Comparison of ENCODE assay signal across 8 mouse cellular contexts in genomic region chr7:29319337-29320307, GRCm38 (mm10). TPM values are rescaled to one million over a fixed set of nuclear protein-coding genes. Genes with fewer than 3 reads are reported as not detected.
A peak's percentile ranks its signal among the peaks of the same experiment; 100 is the strongest.
DNase-seq lines count a peak whose midpoint lies in the region; ATAC-seq lines count a peak whose summit lies in the region.

No protein-coding gene starts in this region.

- peaks cover 63% of the 10 kb centered on the region for H3K4me1 ChIP-seq in lung, embryonic 15.5 days
- H3K4me1 ChIP-seq in embryonic facial prominence, embryonic 14.5 days (ENCODE audit: control insufficient read depth, insufficient read depth, low read length): peaks cover 44% of the 10 kb centered on the region
- peaks cover 65% of the 10 kb centered on the region for H3K4me1 ChIP-seq in limb, embryonic 15.5 days

- peak overlapping the region; percentile 47 for H3K4me2 ChIP-seq in lung, embryonic 15.5 days
- peak overlapping the region; percentile 53 for H3K4me2 ChIP-seq in embryonic facial prominence, embryonic 14.5 days (ENCODE audit: low read depth, low read length)
- peak overlapping the region; percentile 48 for H3K4me2 ChIP-seq in limb, embryonic 15.5 days

- peak overlapping the region; percentile 13; the same call in 1 of the 2 replicates for H3K9ac ChIP-seq in lung, embryonic 15.5 days
- H3K9ac ChIP-seq in embryonic facial prominence, embryonic 14.5 days (ENCODE audit: low read depth, low read length): peak overlapping the region; percentile 51; the same call in 1 of the 2 replicates
- no peak overlapping the region for H3K9ac ChIP-seq in limb, embryonic 15.5 days

- H3K36me3 ChIP-seq in lung, embryonic 15.5 days: peaks cover 9% of the 10 kb centered on the region
- H3K36me3 ChIP-seq in embryonic facial prominence, embryonic 14.5 days (ENCODE audit: control insufficient read depth, insufficient read depth, low read length): peaks cover 27% of the 10 kb centered on the region
- H3K36me3 ChIP-seq in limb, embryonic 15.5 days: peaks cover 18% of the 10 kb centered on the region

- no peaks in the 10 kb centered on the region for H3K9me3 ChIP-seq in lung, embryonic 15.5 days
- H3K9me3 ChIP-seq in embryonic facial prominence, embryonic 14.5 days (ENCODE audit: control insufficient read depth, low read length): no peaks in the 10 kb centered on the region
- no peaks in the 10 kb centered on the region for H3K9me3 ChIP-seq in limb, embryonic 15.5 days

- H3K4me3 ChIP-seq in lung, embryonic 15.5 days: peak overlapping the region; percentile 30
- H3K4me3 ChIP-seq in embryonic facial prominence, embryonic 14.5 days (ENCODE audit: low read depth, low read length): peak overlapping the region; percentile 19
- H3K4me3 ChIP-seq in limb, embryonic 15.5 days: peak overlapping the region; percentile 33

- ATAC-seq in lung, embryonic 15.5 days (ENCODE audit: borderline replicate concordance, extremely low read depth, low FRiP score, low TSS enrichment): no peak
- ATAC-seq in embryonic facial prominence, embryonic 14.5 days (ENCODE audit: low read depth): no peak; the same call in 1 of the 2 replicates
- ATAC-seq in limb, embryonic 15.5 days (ENCODE audit: insufficient number of reproducible peaks, low FRiP score, low TSS enrichment, low read depth): no peak
- ATAC-seq in granulocyte monocyte progenitor cell, adult 5-6 weeks (replicated peaks; ENCODE audit: poor library complexity, severe bottlenecking): no peak

- no peak for DNase-seq in lung, postnatal 10 days
- peak; percentile 76 for DNase-seq in embryonic facial prominence, embryonic 14.5 days (ENCODE audit: low spot score)
- peak; percentile 71 for DNase-seq in testis, postnatal 10 days (ENCODE audit: low spot score)
- no peak for DNase-seq in layer of hippocampus, adult 9-10 months (ENCODE audit: low spot score)
- no peak for DNase-seq in lung, postnatal 4 days

- 14% methylated on average over 19 of the region's 19 CpGs for WGBS in lung, embryonic 15.5 days
- 10% methylated on average over 19 of the region's 19 CpGs for WGBS in embryonic facial prominence, embryonic 14.5 days
- 11% methylated on average over 19 of the region's 19 CpGs for WGBS in limb, embryonic 15.5 days

- peak overlapping the region; percentile 94 for H3K27ac ChIP-seq in lung, embryonic 15.5 days
- H3K27ac ChIP-seq in embryonic facial prominence, embryonic 14.5 days (replicated peaks; ENCODE audit: low read depth, low read length): peak overlapping the region; percentile 87
- peak overlapping the region; percentile 93 for H3K27ac ChIP-seq in limb, embryonic 15.5 days

- H3K27me3 ChIP-seq in lung, embryonic 15.5 days: no peaks in the 10 kb centered on the region
- H3K27me3 ChIP-seq in embryonic facial prominence, embryonic 14.5 days (replicated peaks; ENCODE audit: control insufficient read depth, insufficient read depth, low read length): no peaks in the 10 kb centered on the region
- H3K27me3 ChIP-seq in limb, embryonic 15.5 days: no peaks in the 10 kb centered on the region

RNA-seq across cellular contexts. Expression of gene Dpf1, which starts 15.9 kb away (rescaled TPM):
- 12.8 and 13.7 TPM in 2 replicates for polyA plus RNA-seq in lung, embryonic 15.5 days (2015; fragmentation: Nextera tagmentation; extraction: Ambion mirVana)
- 11.4 TPM in 2 replicates for polyA plus RNA-seq in embryonic facial prominence, embryonic 14.5 days (2014; fragmentation: Nextera tagmentation; extraction: Ambion mirVana)
- 13.1 and 15.9 TPM in 2 replicates for polyA plus RNA-seq in limb, embryonic 15.5 days (2015; fragmentation: Nextera tagmentation; extraction: Ambion mirVana)
- not detected in 2 replicates for total RNA-seq in granulocyte monocyte progenitor cell, adult 5-6 weeks (2014; fragmentation: Nextera tagmentation)
- 0.22 TPM in 1 of 2 replicates, not detected in the other for total RNA-seq in granulocyte monocyte progenitor cell, adult 5-6 weeks (2017)

RNA-seq across cellular contexts. Expression of gene Ppp1r14a, which starts 30.5 kb away (rescaled TPM):
- 148 and 159 TPM in 2 replicates for polyA plus RNA-seq in lung, embryonic 15.5 days (2015; fragmentation: Nextera tagmentation; extraction: Ambion mirVana)
- polyA plus RNA-seq in embryonic facial prominence, embryonic 14.5 days (2014; fragmentation: Nextera tagmentation; extraction: Ambion mirVana): 11.6 and 13.8 TPM in 2 replicates
- 15.5 and 16.9 TPM in 2 replicates for polyA plus RNA-seq in limb, embryonic 15.5 days (2015; fragmentation: Nextera tagmentation; extraction: Ambion mirVana)
- total RNA-seq in granulocyte monocyte progenitor cell, adult 5-6 weeks (2014; fragmentation: Nextera tagmentation): not detected in 2 replicates
- total RNA-seq in granulocyte monocyte progenitor cell, adult 5-6 weeks (2017): not detected in 2 replicates

RNA-seq across cellular contexts. Expression of gene Spint2, which starts 37.9 kb away (rescaled TPM):
- polyA plus RNA-seq in lung, embryonic 15.5 days (2015; fragmentation: Nextera tagmentation; extraction: Ambion mirVana): 325 and 332 TPM in 2 replicates
- polyA plus RNA-seq in embryonic facial prominence, embryonic 14.5 days (2014; fragmentation: Nextera tagmentation; extraction: Ambion mirVana): 116 and 120 TPM in 2 replicates
- polyA plus RNA-seq in limb, embryonic 15.5 days (2015; fragmentation: Nextera tagmentation; extraction: Ambion mirVana): 187 and 194 TPM in 2 replicates
- 45.1 and 55.0 TPM in 2 replicates for total RNA-seq in granulocyte monocyte progenitor cell, adult 5-6 weeks (2014; fragmentation: Nextera tagmentation)
- total RNA-seq in granulocyte monocyte progenitor cell, adult 5-6 weeks (2017): 24.4 and 29.9 TPM in 2 replicates

Comparison
In these comparisons a context has a peak if more than half of its experiments do, and no peak if none do; other contexts are left out.
1. DNase-seq: peak in embryonic facial prominence, embryonic 14.5 days (single experiment) and testis, postnatal 10 days (single experiment); none in lung, postnatal 10 days (single experiment), layer of hippocampus, adult 9-10 months (single experiment) and lung, postnatal 4 days (0 of 2).
2. Peak in every context shown above with its lines, with median percentiles within 50 percentile points of each other: H3K27ac ChIP-seq, H3K4me2 ChIP-seq and H3K4me3 ChIP-seq.